Mouse (Mus musculus) olfactory bulb, adult 2 months (tissue): ENCODE results near the gene Cacnb1.

Experiments
- CTCF ChIP-seq: fragments of 200-500 bp; IDR thresholded peaks from 2 replicates; pipeline ENCODE4 v1.5.1; 2012; ENCODE audit warnings: low read depth, mild to moderate bottlenecking, low read length, moderate library complexity; ENCODE audit not compliant: insufficient read depth
- POLR2A ChIP-seq: fragments of 200-500 bp; IDR thresholded peaks from 2 replicates; pipeline ENCODE4 v1.6.1; 2012; ENCODE audit warnings: mild to moderate bottlenecking, low read depth, low read length, moderate library complexity; ENCODE audit not compliant: insufficient read depth

DNA sequence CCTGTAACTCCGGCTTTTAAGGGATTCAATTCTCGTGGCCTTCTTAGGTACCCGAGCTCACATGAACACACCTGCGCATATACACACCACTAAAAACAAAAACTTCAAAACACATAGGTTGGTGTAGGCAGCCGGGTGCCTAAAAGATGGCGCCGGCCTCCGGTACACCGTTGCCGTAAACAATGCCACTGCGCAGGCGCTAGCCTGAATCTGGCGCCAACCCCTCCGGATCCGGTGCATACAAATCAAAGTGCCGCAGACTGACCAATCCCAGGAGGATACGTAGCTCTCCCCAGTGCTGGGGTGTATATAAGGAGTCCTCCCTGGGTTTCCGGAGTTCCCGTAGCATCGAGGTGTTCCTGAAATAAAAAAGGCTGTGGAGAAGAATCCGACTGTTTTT is 44.4 kb upstream of the Cacnb1 start:
- TF ChIP-seq POLR2A (no peak), CTCF (no peak)
